Mouse (Mus musculus) neutrophil, adult 59 days (primary cell): Measurements from ENCODE around the gene Npy. TPM values are rescaled to one million over a fixed set of nuclear protein-coding genes. Genes with fewer than 3 reads are reported as not detected.

ENCODE experiments used
- total RNA-seq, 2 experiments: library from RNA; stranded (reverse); gene quantifications; 1 replicate in 1 of 2; 2 replicates in 1 of 2; pipeline ENCODE4 v1.2.4; 2023

Npy gene
- not detected for total RNA-seq

GRCm38 (mm10) chr6:49821961-49822870 lies at the start of gene Npy:
Gene Npy, plus strand, starts transcription at chr6:49822710.

